Mouse (Mus musculus): Measurements from ENCODE around the gene Lgals9. TPM values are rescaled to one million over a fixed set of nuclear protein-coding genes. Genes with fewer than 3 reads are reported as not detected.
"Not testable (repeated sequence)": the region's sequence is repeated elsewhere in the genome, so short reads cannot be mapped to it uniquely, and the experiment has no call there.

Lgals9 gene
- polyA plus RNA-seq, 1 experiment: 103 TPM

DNA sequence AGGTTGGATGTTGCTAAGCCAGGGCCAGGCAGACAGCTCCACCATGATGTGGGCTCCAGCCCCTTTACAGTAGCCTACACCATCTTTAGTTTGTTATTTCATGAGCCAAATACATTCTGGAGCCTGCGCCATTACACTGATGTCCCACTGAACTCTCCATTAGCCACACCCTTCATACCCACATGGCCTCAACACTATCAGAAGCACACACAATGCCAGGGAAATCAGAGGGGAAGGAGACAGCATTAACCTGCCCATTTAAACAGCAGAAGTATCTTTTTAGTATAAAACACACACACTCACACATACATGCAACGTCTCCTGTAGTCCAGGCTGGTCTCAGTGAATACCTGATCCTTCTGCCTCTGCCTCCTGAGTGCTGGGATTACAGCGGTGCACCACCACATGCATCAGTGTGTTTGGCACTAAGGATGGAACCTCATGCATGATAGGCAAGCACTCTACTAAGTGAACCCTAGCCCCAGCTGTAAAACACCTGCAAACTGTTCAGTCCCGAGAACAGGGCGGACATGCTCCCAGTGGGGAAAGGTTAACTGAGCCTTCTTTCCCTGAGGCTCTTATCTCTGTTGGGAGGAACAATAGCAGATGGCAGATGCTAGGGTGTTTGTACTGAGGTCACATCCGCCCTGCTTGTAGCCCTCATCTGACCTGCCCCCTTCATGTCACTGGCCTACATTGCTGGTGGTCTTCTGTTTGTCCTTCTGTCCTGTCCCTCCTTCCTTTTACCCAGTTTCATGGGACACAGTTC, 23.4 kb upstream of the Lgals9 start:
- Histone ChIP-seq H3K27me3 (ENCODE audit: control insufficient read depth, insufficient read depth, low read length) (no peaks in the 10 kb centered on the region), H3K4me3 (ENCODE audit: extremely low read depth, insufficient read depth, insufficient read length) (no peak overlapping the region), H3K27ac (ENCODE audit: insufficient read depth, low read length) (no peak overlapping the region), H3K36me3 (ENCODE audit: control insufficient read depth, insufficient read depth, low read length) (no peaks in the 10 kb centered on the region), H3K4me1 (ENCODE audit: control insufficient read depth, insufficient read depth, insufficient read length) (peaks cover 12% of the 10 kb centered on the region)
- TF ChIP-seq CTCF (IDR thresholded peaks at IDR 0.05; ENCODE audit: extremely low read depth, insufficient read depth, insufficient read length, insufficient replicate concordance) (no peak), POLR2A (IDR thresholded peaks at IDR 0.05; ENCODE audit: low read depth, low read length) (no peak)
- 50% methylated on average over 6 of the region's 6 CpGs for WGBS
- no peak for DNase-seq (ENCODE audit: low read depth in 1 of 2, low spot score in 2 of 2)

DNA sequence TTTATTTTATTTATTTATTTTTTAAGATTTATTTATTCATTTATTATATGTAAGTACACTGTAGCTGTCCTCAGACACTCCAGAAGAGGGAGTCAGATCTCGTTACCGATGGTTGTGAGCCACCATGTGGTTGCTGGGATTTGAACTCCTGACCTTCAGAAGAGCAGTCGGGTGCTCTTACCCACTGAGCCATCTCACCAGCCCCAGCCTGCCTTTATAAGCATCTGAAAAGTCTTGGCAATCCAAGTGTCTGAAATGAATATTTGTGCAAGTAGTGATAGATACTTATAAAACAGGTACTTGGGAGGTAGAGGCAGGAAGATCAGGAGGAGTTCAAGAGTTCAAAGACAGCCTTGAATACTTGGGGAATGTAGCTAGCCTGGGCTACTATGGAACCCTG, 22.6 kb upstream of the Lgals9 start:
- not testable (repeated sequence) for H3K27me3 ChIP-seq (ENCODE audit: control insufficient read depth, insufficient read depth, low read length); DNase-seq (ENCODE audit: low read depth in 1 of 2, low spot score in 2 of 2); H3K36me3 ChIP-seq (ENCODE audit: control insufficient read depth, insufficient read depth, low read length); H3K27ac ChIP-seq (ENCODE audit: insufficient read depth, low read length); H3K4me3 ChIP-seq (ENCODE audit: extremely low read depth, insufficient read depth, insufficient read length)
- WGBS: 76% methylated on average over 3 of the region's 3 CpGs
- H3K4me1 ChIP-seq (ENCODE audit: control insufficient read depth, insufficient read depth, insufficient read length): peaks cover 20% of the 10 kb centered on the region

DNA sequence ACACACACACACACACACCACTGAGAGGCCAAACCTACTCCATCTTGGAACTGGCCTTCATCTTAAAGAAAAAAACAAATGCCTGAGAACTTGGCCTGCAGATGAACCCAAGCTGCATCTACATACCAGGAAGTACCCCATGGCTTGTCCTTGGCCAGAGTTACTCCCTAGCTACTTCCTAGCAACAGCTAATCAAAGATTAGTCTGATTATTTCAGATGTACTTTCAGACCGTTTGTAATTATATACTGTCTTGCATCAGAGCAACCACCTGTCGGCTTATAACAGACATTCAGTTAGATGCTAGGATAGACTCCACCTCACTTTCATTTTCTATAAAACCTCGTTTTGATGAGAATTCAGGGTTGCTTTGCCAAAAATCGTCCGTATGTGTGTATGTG, 21.7 kb upstream of the Lgals9 start:
- Histone ChIP-seq H3K4me3 (ENCODE audit: extremely low read depth, insufficient read depth, insufficient read length) (no peak overlapping the region), H3K27ac (ENCODE audit: insufficient read depth, low read length) (no peak overlapping the region), H3K36me3 (ENCODE audit: control insufficient read depth, insufficient read depth, low read length) (no peaks in the 10 kb centered on the region), H3K27me3 (ENCODE audit: control insufficient read depth, insufficient read depth, low read length) (no peaks in the 10 kb centered on the region), H3K4me1 (ENCODE audit: control insufficient read depth, insufficient read depth, insufficient read length) (peaks cover 20% of the 10 kb centered on the region)
- DNase-seq (ENCODE audit: low read depth in 1 of 2, low spot score in 2 of 2): no peak
- WGBS: 7% methylated on average over 5 of the region's 5 CpGs
- TF ChIP-seq CTCF (IDR thresholded peaks at IDR 0.05; ENCODE audit: extremely low read depth, insufficient read depth, insufficient read length, insufficient replicate concordance) (no peak), POLR2A (IDR thresholded peaks at IDR 0.05; ENCODE audit: low read depth, low read length) (no peak)

DNA sequence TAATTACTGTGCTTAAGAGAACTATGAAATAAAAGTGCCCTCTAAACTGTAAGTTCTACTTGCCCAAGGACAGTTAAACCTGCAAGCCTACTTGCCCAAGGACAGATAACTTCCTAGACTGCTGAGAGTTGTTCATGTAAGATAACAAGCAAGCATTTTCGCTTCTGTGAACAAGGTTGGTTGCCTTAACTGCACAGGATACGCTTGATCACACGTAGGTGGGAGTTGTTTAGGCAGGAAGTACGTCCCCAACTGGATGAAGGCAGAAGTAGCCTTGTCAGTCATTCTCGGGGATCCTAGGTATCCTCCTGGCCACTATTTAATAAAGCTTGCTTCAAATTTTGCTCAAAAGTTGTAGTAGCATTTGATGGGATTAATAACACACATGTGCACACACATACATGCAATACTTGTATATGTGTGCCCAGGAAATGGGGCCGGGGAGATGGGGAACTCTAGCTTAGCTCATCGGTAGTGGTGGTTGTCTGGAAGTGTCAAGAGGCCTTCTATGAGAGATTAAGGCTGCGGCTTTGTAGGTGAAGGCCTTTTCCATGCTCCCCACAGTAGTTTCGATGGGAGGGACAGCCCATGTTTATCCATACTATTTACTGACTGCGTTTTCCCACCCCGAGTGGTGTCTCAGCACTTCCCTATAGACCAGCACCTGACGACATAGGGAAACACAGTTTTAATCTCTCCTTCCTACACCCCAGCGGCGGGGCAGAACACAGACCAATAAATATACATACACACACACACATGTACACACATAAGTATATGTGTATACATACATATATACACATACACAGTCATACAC, 21.0 kb upstream of the Lgals9 start:
- Histone ChIP-seq H3K27me3 (ENCODE audit: control insufficient read depth, insufficient read depth, low read length) (no peaks in the 10 kb centered on the region), H3K4me3 (ENCODE audit: extremely low read depth, insufficient read depth, insufficient read length) (no peak overlapping the region), H3K36me3 (ENCODE audit: control insufficient read depth, insufficient read depth, low read length) (no peaks in the 10 kb centered on the region), H3K4me1 (ENCODE audit: control insufficient read depth, insufficient read depth, insufficient read length) (peaks cover 20% of the 10 kb centered on the region), H3K27ac (ENCODE audit: insufficient read depth, low read length) (0 out of 2 replicates have a peak overlapping the region, but pooled peaks have one; percentile 5)
- DNase-seq (ENCODE audit: low read depth in 1 of 2, low spot score in 2 of 2): peak in 1 of 2 experiments; percentile 2
- WGBS: 50% methylated on average over 14 of the region's 14 CpGs
- no peak for TF ChIP-seq CTCF (IDR thresholded peaks at IDR 0.05; ENCODE audit: extremely low read depth, insufficient read depth, insufficient read length, insufficient replicate concordance)
- TF ChIP-seq POLR2A (IDR thresholded peaks at IDR 0.05; ENCODE audit: low read depth, low read length): no peak

DNA sequence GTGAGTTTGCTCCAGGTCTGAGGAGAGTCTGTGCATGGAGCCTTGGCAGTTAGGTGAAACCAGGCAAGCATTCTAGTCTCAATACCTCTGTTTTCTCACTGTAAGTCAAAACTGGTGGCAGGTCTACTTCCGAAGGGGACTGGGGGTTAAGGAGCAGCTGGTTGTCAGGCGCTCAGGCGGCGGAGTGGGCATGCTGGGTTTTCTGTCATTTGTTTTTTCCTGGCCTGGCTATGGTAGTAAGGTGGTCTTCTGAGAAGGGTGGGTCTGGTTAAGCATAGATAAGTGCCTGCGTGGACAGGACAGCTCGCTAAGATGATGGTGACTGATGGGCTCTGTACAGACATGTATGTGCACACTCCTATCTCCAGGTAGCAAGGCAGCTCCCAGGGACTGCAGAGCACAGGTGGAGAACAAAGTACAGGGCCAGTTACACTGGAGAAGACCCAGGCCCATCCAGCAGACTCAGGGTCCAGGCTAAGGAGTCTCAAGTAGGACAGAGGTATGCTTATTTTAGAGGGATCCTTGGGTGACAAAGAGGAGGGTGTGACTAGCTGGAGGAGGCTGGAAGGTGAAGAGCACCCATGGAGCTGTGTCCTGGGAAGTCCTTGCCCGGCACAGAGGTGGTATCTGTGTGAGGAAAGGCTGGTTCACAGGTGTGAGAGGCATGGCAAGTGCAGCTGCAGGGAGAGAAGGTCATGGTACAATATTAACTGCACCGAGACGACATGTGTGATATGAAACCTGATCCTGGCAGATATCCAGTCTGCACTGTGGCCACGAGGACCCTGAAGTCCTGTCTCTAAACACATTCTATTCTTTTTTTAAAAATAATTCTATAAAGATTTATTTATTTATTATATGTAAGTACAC, 19.3 kb upstream of the Lgals9 start:
- no peaks in the 10 kb centered on the region for H3K27me3 ChIP-seq (ENCODE audit: control insufficient read depth, insufficient read depth, low read length)
- no peak overlapping the region for H3K4me3 ChIP-seq (ENCODE audit: extremely low read depth, insufficient read depth, insufficient read length)
- H3K36me3 ChIP-seq (ENCODE audit: control insufficient read depth, insufficient read depth, low read length): no peaks in the 10 kb centered on the region
- TF ChIP-seq CTCF (IDR thresholded peaks at IDR 0.05; ENCODE audit: extremely low read depth, insufficient read depth, insufficient read length, insufficient replicate concordance) (no peak), POLR2A (IDR thresholded peaks at IDR 0.05; ENCODE audit: low read depth, low read length) (no peak)
- no peak overlapping the region for H3K27ac ChIP-seq (ENCODE audit: insufficient read depth, low read length)
- H3K4me1 ChIP-seq (ENCODE audit: control insufficient read depth, insufficient read depth, insufficient read length): peaks cover 20% of the 10 kb centered on the region
- 44% methylated on average over 10 of the region's 10 CpGs for WGBS
- no peak for DNase-seq (ENCODE audit: low read depth in 1 of 2, low spot score in 2 of 2)

DNA sequence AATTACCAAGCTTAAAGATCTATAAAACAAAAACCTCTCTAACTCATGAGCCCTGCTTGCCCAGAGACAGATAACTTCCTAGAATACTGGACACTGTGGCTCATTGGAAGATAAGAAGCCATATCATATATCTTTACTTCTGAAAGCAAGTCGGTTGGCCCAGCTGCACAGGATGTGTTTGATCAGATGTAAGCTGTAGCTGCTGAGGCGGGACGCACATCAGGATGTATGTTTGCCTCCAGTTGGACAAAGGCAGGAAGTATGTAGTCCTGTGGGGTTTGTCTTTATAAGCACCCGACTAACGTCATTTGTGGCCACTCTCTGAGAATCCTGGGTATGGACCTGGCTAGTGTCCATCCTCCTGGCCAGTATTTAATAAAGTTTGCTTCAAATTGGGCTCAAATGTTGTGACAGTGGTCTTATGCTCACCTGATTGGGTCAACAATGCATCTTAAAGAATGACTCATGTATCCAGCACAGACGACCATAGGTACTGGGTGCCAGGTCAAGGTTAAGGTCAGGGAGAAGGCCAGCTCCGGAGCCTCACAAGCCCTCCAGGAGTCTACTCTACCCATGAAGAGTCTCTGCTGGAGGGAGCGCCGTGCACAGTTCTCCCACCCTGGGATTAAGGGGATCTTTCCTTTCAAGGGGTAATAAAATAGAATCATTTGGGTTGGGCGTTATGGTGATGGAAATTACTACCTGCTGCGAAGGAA, 18.5 kb upstream of the Lgals9 start:
- H3K27ac ChIP-seq (ENCODE audit: insufficient read depth, low read length): no peak overlapping the region
- DNase-seq (ENCODE audit: low read depth in 1 of 2, low spot score in 2 of 2): peak in 1 of 2 experiments; percentile 32

More for the DNA sequence above, 18.5 kb upstream of the Lgals9 start:
- Histone ChIP-seq H3K4me3 (ENCODE audit: extremely low read depth, insufficient read depth, insufficient read length) (no peak overlapping the region), H3K27me3 (ENCODE audit: control insufficient read depth, insufficient read depth, low read length) (no peaks in the 10 kb centered on the region), H3K36me3 (ENCODE audit: control insufficient read depth, insufficient read depth, low read length) (no peaks in the 10 kb centered on the region), H3K4me1 (ENCODE audit: control insufficient read depth, insufficient read depth, insufficient read length) (peaks cover 20% of the 10 kb centered on the region)
- TF ChIP-seq POLR2A (IDR thresholded peaks at IDR 0.05; ENCODE audit: low read depth, low read length) (no peak), CTCF (IDR thresholded peaks at IDR 0.05; ENCODE audit: extremely low read depth, insufficient read depth, insufficient read length, insufficient replicate concordance) (no peak)
- WGBS: 28% methylated on average over 11 of the region's 11 CpGs
